Mouse (Mus musculus): Measurements from ENCODE around the gene Slc16a14. TPM values are rescaled to one million over a fixed set of nuclear protein-coding genes. Genes with fewer than 3 reads are reported as not detected.

Gene Slc16a14
- polyA plus RNA-seq, 1 experiment from 2014 or later, result 0.19 TPM

- ATAC-seq (ENCODE audit: insufficient number of reproducible peaks, insufficient read depth, low FRiP score, low TSS enrichment, low read depth), result no peak
- H3K4me3 ChIP-seq (replicated peaks), result no peak overlapping the region
- 87% methylated on average over 6 of the region's 6 CpGs for WGBS
- H3K4me2 ChIP-seq, result no peak overlapping the region
- H3K9me3 ChIP-seq, result no peaks in the 10 kb centered on the region
- no peaks in the 10 kb centered on the region for H3K36me3 ChIP-seq
- H3K9ac ChIP-seq (replicated peaks), result no peak overlapping the region
- no peaks in the 10 kb centered on the region for H3K27me3 ChIP-seq
- H3K27ac ChIP-seq, result no peak overlapping the region
- peaks cover 12% of the 10 kb centered on the region; the same call in 1 of the 2 replicates for H3K4me1 ChIP-seq (replicated peaks)
Observed at GRCm38 (mm10) chr1:84866231-84866630, 68.7 kb downstream of the Slc16a14 start.

- ATAC-seq (ENCODE audit: insufficient number of reproducible peaks, insufficient read depth, low FRiP score, low TSS enrichment, low read depth), result no peak
- no peaks in the 10 kb centered on the region for H3K36me3 ChIP-seq
- peaks cover 12% of the 10 kb centered on the region; the same call in 1 of the 2 replicates for H3K4me1 ChIP-seq (replicated peaks)
- WGBS, result 53% methylated on average over 2 of the region's 2 CpGs
- no peaks in the 10 kb centered on the region for H3K9me3 ChIP-seq
- H3K27ac ChIP-seq, result no peak overlapping the region
- no peak overlapping the region for H3K4me2 ChIP-seq
- H3K27me3 ChIP-seq, result no peaks in the 10 kb centered on the region
- H3K4me3 ChIP-seq (replicated peaks), result no peak overlapping the region
- H3K9ac ChIP-seq (replicated peaks), result no peak overlapping the region
Observed at GRCm38 (mm10) chr1:84864645-84865044, 70.3 kb downstream of the Slc16a14 start.

- 63% methylated on average over 1 of the region's 1 CpGs for WGBS
- H3K27me3 ChIP-seq, result no peaks in the 10 kb centered on the region
- no peak overlapping the region for H3K9ac ChIP-seq (replicated peaks)
- no peaks in the 10 kb centered on the region for H3K36me3 ChIP-seq
- H3K27ac ChIP-seq, result no peak overlapping the region
- no peak overlapping the region for H3K4me2 ChIP-seq
- no peaks in the 10 kb centered on the region for H3K9me3 ChIP-seq
- H3K4me1 ChIP-seq (replicated peaks), result peaks cover 7% of the 10 kb centered on the region; the same call in 1 of the 2 replicates
- no peak for ATAC-seq (ENCODE audit: insufficient number of reproducible peaks, insufficient read depth, low FRiP score, low TSS enrichment, low read depth)
- H3K4me3 ChIP-seq (replicated peaks), result no peak overlapping the region
Observed at GRCm38 (mm10) chr1:84861255-84861630, 73.7 kb downstream of the Slc16a14 start.

GRCm38 (mm10) chr1:84860360-84861254 is 74.3 kb downstream of the Slc16a14 start:
- WGBS, result 71% methylated on average over 10 of the region's 10 CpGs
- no peak for ATAC-seq (ENCODE audit: insufficient number of reproducible peaks, insufficient read depth, low FRiP score, low TSS enrichment, low read depth)
- H3K4me3 ChIP-seq (replicated peaks), result no peak overlapping the region
- peaks cover 7% of the 10 kb centered on the region; the same call in 1 of the 2 replicates for H3K4me1 ChIP-seq (replicated peaks)
- no peaks in the 10 kb centered on the region for H3K9me3 ChIP-seq
- no peaks in the 10 kb centered on the region for H3K27me3 ChIP-seq
- no peaks in the 10 kb centered on the region for H3K36me3 ChIP-seq
- no peak overlapping the region for H3K27ac ChIP-seq
- no peak overlapping the region for H3K4me2 ChIP-seq
- no peak overlapping the region for H3K9ac ChIP-seq (replicated peaks)

- Histone ChIP-seq H3K4me1 (replicated peaks) (peaks cover 4% of the 10 kb centered on the region; the same call in 1 of the 2 replicates), H3K4me2 (no peak overlapping the region), H3K27me3 (no peaks in the 10 kb centered on the region), H3K9ac (replicated peaks) (no peak overlapping the region), H3K4me3 (replicated peaks) (no peak overlapping the region), H3K27ac (no peak overlapping the region), H3K9me3 (no peaks in the 10 kb centered on the region), H3K36me3 (no peaks in the 10 kb centered on the region)
- 87% methylated on average over 6 of the region's 6 CpGs for WGBS
- no peak for ATAC-seq (ENCODE audit: insufficient number of reproducible peaks, insufficient read depth, low FRiP score, low TSS enrichment, low read depth)
Observed at GRCm38 (mm10) chr1:84859597-84859996, 75.3 kb downstream of the Slc16a14 start.

Other genes starting within 250 kb of the Slc16a14 start
- 4.7 and 5.0 TPM in 2 replicates for gene Dner, start 238.9 kb downstream of the Slc16a14 start, polyA plus RNA-seq (2016; fragmentation: Nextera tagmentation; extraction: Ambion mirVana)
- 7.7 and 10.1 TPM in 2 replicates for gene Fbxo36, start 95.3 kb downstream of the Slc16a14 start, polyA plus RNA-seq (2016; fragmentation: Nextera tagmentation; extraction: Ambion mirVana)
- 76.2 and 83.1 TPM in 2 replicates for gene Trip12, start 94.6 kb downstream of the Slc16a14 start, polyA plus RNA-seq (2016; fragmentation: Nextera tagmentation; extraction: Ambion mirVana)
- not detected in 2 replicates for gene Gm10553, start 165.0 kb upstream of the Slc16a14 start, polyA plus RNA-seq (2016; fragmentation: Nextera tagmentation; extraction: Ambion mirVana)
- gene A530032D15Rik, start 174.7 kb upstream of the Slc16a14 start, polyA plus RNA-seq (2016; fragmentation: Nextera tagmentation; extraction: Ambion mirVana), result not detected in 2 replicates

Measured in limb, embryonic 12.5 days (tissue).